Mouse (Mus musculus) limb, embryonic 12.5 days (tissue): ENCODE measurements around the gene Mob3a. TPM values are rescaled to one million over a fixed set of nuclear protein-coding genes. Genes with fewer than 3 reads are reported as not detected.

Experiments
- ATAC-seq: fragments of 200-750 bp; cut with Nextera tagmentation; 2 replicates; pipeline ENCODE4 v1.8.0; 2017; ENCODE audit warnings: low read depth, moderate TSS enrichment; ENCODE audit not compliant: insufficient number of reproducible peaks, insufficient read depth, low FRiP score, low TSS enrichment
- H3K27ac ChIP-seq: fragments of 300-500 bp; sonication (generic); 2 replicates; pipeline ENCODE4 v1.5.1; 2016; ENCODE audit warnings: mild to moderate bottlenecking, moderate library complexity
- H3K27me3 ChIP-seq: fragments of 300-500 bp; sonication (generic); 2 replicates; pipeline ENCODE4 v1.6.1; 2016; ENCODE audit warnings: mild to moderate bottlenecking, moderate library complexity
- H3K36me3 ChIP-seq: fragments of 300-500 bp; sonication (generic); 2 replicates; pipeline ENCODE4 v1.6.1; 2016; ENCODE audit warnings: mild to moderate bottlenecking, moderate library complexity
- H3K4me1 ChIP-seq: fragments of 300-500 bp; sonication (generic); replicated peaks from 2 replicates; pipeline ENCODE4 v1.6.1; 2016
- H3K4me2 ChIP-seq: fragments of 300-500 bp; sonication (generic); 2 replicates; pipeline ENCODE4 v1.6.1; 2016; ENCODE audit warnings: mild to moderate bottlenecking, moderate library complexity
- H3K4me3 ChIP-seq: fragments of 300-500 bp; sonication (generic); replicated peaks from 2 replicates; pipeline ENCODE4 v1.5.1; 2016; ENCODE audit warnings: mild to moderate bottlenecking
- H3K9ac ChIP-seq: fragments of 300-500 bp; sonication (generic); replicated peaks from 2 replicates; pipeline ENCODE4 v1.6.1; 2016; ENCODE audit warnings: mild to moderate bottlenecking, moderate library complexity
- H3K9me3 ChIP-seq: fragments of 300-500 bp; sonication (generic); 2 replicates; pipeline ENCODE4 v1.6.1; 2016; ENCODE audit warnings: mild to moderate bottlenecking, moderate library complexity
- WGBS: fragments of 180-500 bp; shearing (Covaris S2); methylation state at CpG from one replicate; pipeline ENCODE4 v1.1.7; 2016; 5-methylcytosine and 5-hydroxymethylcytosine counted together
- polyA plus RNA-seq: library from polyadenylated mRNA; unstranded; fragments of >200 nt; fragmentation: Nextera tagmentation; extraction: Ambion mirVana; gene quantifications from 2 replicates; pipeline ENCODE4 v1.2.1, GENCODE M21; 2016

Gene Mob3a
- polyA plus RNA-seq, 1 experiment from 2014 or later = 51.7 TPM

DNA sequence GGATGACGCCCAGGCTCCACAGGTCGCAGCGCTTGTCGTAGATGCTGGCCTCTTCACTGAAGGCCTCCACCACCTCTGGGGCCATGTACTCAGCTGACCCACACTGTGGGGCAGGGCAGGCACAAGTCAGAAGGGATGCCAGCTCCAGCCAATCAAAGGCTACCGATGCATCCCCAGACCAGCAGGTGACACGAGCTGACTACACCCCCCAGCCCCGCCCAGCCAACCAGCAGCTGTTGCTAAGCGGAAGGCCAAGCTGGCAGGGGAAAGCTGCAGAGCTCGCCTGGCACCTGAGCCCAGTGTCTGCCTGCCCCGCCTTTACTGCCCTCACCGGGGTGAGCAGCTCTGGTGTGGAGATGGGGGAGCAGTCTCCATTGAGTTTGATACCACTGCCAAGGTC is 33.2 kb downstream of the Mob3a start:
- H3K27ac ChIP-seq = no peak overlapping the region
- WGBS = 85% methylated on average over 11 of the region's 11 CpGs
- H3K27me3 ChIP-seq = no peaks in the 10 kb centered on the region
- H3K9ac ChIP-seq = no peak overlapping the region; the same call in 1 of the 2 replicates
- ATAC-seq = no peak
- peaks cover 39% of the 10 kb centered on the region for H3K4me1 ChIP-seq
- H3K9me3 ChIP-seq = no peaks in the 10 kb centered on the region
- no peak overlapping the region for H3K4me2 ChIP-seq
- peaks cover 83% of the 10 kb centered on the region for H3K36me3 ChIP-seq
- H3K4me3 ChIP-seq = no peak overlapping the region

DNA sequence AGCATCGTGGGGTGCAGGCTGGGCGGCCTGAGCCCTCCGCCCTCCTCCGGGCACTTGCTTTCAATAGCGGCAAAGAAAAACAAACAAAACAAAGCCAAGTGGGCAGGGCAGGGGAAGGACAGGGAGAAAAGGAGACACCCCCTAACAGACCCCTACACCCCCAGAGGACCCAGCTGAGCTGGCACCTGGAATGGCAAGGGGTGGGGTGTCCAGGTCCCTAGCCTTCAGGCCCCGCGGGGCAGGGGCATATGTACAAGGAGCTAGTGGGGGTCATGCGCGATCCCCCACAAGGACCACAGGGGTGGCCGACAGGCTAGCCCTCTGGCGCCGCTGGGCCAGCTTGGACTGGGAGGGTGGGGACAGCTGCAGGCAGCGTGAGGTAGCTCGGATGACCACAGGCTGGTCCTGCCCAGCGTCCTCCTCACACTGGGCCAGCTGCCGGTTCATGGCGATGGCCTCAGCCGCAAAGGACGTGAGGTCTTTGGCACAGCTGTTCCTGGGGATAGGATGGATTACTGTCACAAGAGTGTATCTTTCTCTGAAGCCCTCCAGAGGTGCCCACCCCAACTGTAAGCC is 34.9 kb downstream of the Mob3a start:
- 88% methylated on average over 19 of the region's 19 CpGs for WGBS
- Histone ChIP-seq H3K27ac (0 out of 2 replicates have a peak overlapping the region, but pooled peaks have one; percentile 8), H3K4me1 (peaks cover 30% of the 10 kb centered on the region), H3K9me3 (no peaks in the 10 kb centered on the region), H3K4me3 (no peak overlapping the region), H3K9ac (no peak overlapping the region), H3K4me2 (no peak overlapping the region), H3K27me3 (no peaks in the 10 kb centered on the region), H3K36me3 (peaks cover 66% of the 10 kb centered on the region)
- ATAC-seq = no peak

DNA sequence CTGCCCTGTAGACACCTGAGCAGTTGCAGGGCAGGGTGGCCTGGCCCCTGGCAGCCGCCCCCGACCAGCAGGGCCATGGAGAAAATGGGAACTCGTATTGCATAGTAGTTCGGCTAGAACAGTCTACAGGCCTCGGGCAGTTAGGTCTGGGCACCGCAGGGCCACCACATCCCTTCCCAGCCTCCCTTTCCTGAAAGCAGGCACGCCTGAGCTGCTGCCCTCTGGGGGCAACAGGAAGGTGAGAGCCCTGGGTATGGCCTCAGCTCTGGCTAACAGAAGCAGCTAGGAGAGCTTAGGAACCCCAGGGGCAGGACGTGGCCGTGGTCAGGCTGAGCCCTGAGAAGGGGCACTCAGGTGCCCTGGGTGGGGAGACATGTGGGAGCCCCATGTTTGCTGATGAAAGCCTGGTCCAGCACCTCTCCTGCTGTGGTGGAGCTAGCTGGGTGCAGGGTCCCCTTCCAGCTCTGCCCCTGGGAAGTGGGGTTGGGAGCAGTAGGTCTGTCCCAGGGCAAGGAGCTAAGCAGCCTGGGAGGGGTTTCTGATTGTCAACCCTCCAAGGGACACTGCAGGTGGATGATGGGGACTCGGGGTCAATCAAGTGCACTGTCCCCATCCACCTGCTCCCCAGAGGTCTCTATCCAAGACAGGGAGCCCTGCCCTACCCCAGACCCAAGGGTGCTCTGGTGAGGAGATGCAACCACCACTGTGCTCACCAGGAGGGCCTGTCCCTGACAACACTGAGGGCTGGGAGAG is 35.6 kb downstream of the Mob3a start:
- ATAC-seq = no peak
- Histone ChIP-seq H3K9me3 (no peaks in the 10 kb centered on the region), H3K4me3 (no peak overlapping the region), H3K27ac (peak overlapping the region; percentile 67; the same call in 1 of the 2 replicates), H3K4me1 (peaks cover 30% of the 10 kb centered on the region), H3K36me3 (peaks cover 59% of the 10 kb centered on the region), H3K27me3 (no peaks in the 10 kb centered on the region), H3K4me2 (no peak overlapping the region), H3K9ac (no peak overlapping the region)
- WGBS = 77% methylated on average over 10 of the region's 10 CpGs

GRCm38 (mm10) chr10:80665459-80665858 is 36.3 kb downstream of the Mob3a start:
- H3K36me3 ChIP-seq = peaks cover 52% of the 10 kb centered on the region
- 69% methylated on average over 4 of the region's 4 CpGs for WGBS
- H3K27ac ChIP-seq = peak overlapping the region; percentile 67; the same call in 1 of the 2 replicates
- H3K9ac ChIP-seq = no peak overlapping the region
- no peak overlapping the region for H3K4me3 ChIP-seq
- H3K4me2 ChIP-seq = 0 out of 2 replicates have a peak overlapping the region, but pooled peaks have one; percentile 11
- peaks cover 30% of the 10 kb centered on the region for H3K4me1 ChIP-seq
- H3K9me3 ChIP-seq = no peaks in the 10 kb centered on the region
- ATAC-seq = no peak; the same call in 1 of the 2 replicates
- H3K27me3 ChIP-seq = no peaks in the 10 kb centered on the region

DNA sequence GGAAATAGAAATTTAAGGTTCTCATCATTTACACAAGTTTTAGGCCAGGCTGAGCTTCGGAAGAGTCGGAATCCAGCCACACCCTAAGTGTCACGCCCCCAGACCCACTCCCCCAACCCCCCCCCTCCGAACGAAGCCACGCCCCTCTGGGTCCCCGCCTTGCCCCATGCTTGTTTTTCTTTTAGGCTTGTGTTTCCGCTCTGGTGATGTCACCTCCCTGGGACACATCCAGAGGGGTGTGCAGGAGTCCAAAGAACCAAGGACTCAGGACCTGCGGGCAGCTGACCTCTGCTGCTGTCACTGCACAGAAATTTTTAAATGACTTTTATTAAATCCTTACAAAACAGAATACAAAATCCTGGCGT is 36.8 kb downstream of the Mob3a start:
- peak overlapping the region; percentile 67 for H3K27ac ChIP-seq
- no peak overlapping the region for H3K4me3 ChIP-seq
- H3K36me3 ChIP-seq = peaks cover 47% of the 10 kb centered on the region
- H3K27me3 ChIP-seq = no peaks in the 10 kb centered on the region
- WGBS = 17% methylated on average over 10 of the region's 10 CpGs
- no peak overlapping the region for H3K9ac ChIP-seq
- peak overlapping the region; percentile 11 for H3K4me2 ChIP-seq
- no peak for ATAC-seq
- peaks cover 30% of the 10 kb centered on the region for H3K4me1 ChIP-seq
- H3K9me3 ChIP-seq = no peaks in the 10 kb centered on the region

- H3K36me3 ChIP-seq = peaks cover 41% of the 10 kb centered on the region
- no peak overlapping the region for H3K9ac ChIP-seq
- H3K4me2 ChIP-seq = peak overlapping the region; percentile 11
- H3K27me3 ChIP-seq = no peaks in the 10 kb centered on the region
- H3K4me3 ChIP-seq = 0 out of 2 replicates have a peak overlapping the region, but pooled peaks have one; percentile 0
- H3K27ac ChIP-seq = peak overlapping the region; percentile 67
- H3K4me1 ChIP-seq = peaks cover 30% of the 10 kb centered on the region
- WGBS = 41% methylated on average over 16 of the region's 16 CpGs
- no peak for ATAC-seq
- H3K9me3 ChIP-seq = no peaks in the 10 kb centered on the region
Observed at GRCm38 (mm10) chr10:80664197-80665015, 37.4 kb downstream of the Mob3a start.

GRCm38 (mm10) chr10:80663485-80664196 is 38.1 kb downstream of the Mob3a start:
- H3K36me3 ChIP-seq = peaks cover 34% of the 10 kb centered on the region
- H3K4me1 ChIP-seq = peaks cover 36% of the 10 kb centered on the region
- H3K9ac ChIP-seq = no peak overlapping the region
- H3K27ac ChIP-seq = peak overlapping the region; percentile 67; the same call in 1 of the 2 replicates
- no peak for ATAC-seq
- no peak overlapping the region for H3K4me3 ChIP-seq
- H3K4me2 ChIP-seq = no peak overlapping the region
- no peaks in the 10 kb centered on the region for H3K27me3 ChIP-seq
- 23% methylated on average over 5 of the region's 5 CpGs for WGBS
- no peaks in the 10 kb centered on the region for H3K9me3 ChIP-seq

DNA sequence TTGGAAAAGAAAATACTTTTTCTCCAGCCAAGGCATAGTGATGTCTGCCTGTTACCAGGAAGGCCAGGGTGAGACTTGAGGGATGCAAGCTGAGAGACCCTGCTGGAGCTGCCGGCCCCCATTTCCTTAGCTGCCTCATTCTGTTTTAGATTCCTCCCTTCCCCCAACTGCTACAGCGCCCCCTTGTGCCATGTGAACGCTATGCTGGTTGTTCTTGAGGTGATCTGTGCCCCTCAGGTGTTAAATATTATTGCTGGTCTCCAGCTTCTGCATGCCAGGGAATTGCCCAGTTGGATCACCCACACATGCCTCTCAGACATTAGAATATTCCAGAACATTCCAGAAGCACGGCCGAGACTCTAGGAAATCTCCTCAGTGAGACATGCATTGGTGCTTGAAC is 40.6 kb downstream of the Mob3a start:
- no peak overlapping the region for H3K4me2 ChIP-seq
- no peak overlapping the region for H3K4me3 ChIP-seq
- H3K27ac ChIP-seq = no peak overlapping the region
- H3K9ac ChIP-seq = no peak overlapping the region
- H3K4me1 ChIP-seq = peaks cover 50% of the 10 kb centered on the region
- no peaks in the 10 kb centered on the region for H3K9me3 ChIP-seq
- H3K27me3 ChIP-seq = no peaks in the 10 kb centered on the region
- 41% methylated on average over 5 of the region's 5 CpGs for WGBS
- no peak for ATAC-seq
- peaks cover 9% of the 10 kb centered on the region for H3K36me3 ChIP-seq

- ATAC-seq = no peak
- Histone ChIP-seq H3K9ac (no peak overlapping the region), H3K4me2 (0 out of 2 replicates have a peak overlapping the region, but pooled peaks have one; percentile 0), H3K27me3 (no peaks in the 10 kb centered on the region), H3K4me3 (no peak overlapping the region), H3K36me3 (no peaks in the 10 kb centered on the region), H3K9me3 (no peaks in the 10 kb centered on the region), H3K4me1 (peaks cover 48% of the 10 kb centered on the region), H3K27ac (0 out of 2 replicates have a peak overlapping the region, but pooled peaks have one; percentile 0)
- WGBS = 19% methylated on average over 10 of the region's 10 CpGs
Observed at GRCm38 (mm10) chr10:80659213-80659612, 42.6 kb downstream of the Mob3a start.

DNA sequence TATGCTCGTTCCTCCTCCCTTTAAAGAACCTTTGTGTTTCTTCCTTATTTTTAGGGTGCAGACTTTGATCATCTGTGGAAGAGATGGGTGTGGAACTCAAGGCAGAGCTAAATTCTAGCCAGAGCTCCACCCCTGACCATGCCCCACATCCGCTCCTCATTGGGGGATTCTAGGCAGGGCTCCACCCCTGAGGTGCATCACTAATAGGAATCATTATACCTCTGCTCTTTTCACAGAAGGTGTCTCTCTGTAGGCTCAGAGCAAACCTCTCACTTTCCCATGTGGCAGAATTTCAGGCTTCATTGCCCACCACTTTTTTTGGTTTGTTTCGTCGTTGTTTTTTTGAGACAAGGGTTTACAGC is 43.0 kb downstream of the Mob3a start:
- ATAC-seq = no peak
- no peaks in the 10 kb centered on the region for H3K27me3 ChIP-seq
- H3K4me2 ChIP-seq = 0 out of 2 replicates have a peak overlapping the region, but pooled peaks have one; percentile 0
- H3K4me1 ChIP-seq = peaks cover 46% of the 10 kb centered on the region
- H3K9ac ChIP-seq = no peak overlapping the region
- H3K27ac ChIP-seq = 0 out of 2 replicates have a peak overlapping the region, but pooled peaks have one; percentile 0
- no peaks in the 10 kb centered on the region for H3K9me3 ChIP-seq
- no peaks in the 10 kb centered on the region for H3K36me3 ChIP-seq
- no peak overlapping the region for H3K4me3 ChIP-seq
- WGBS = 49% methylated on average over 4 of the region's 4 CpGs
